In genomic region chr11:79784071-79784470, GRCm38 (mm10) we compare ENCODE assay signal across 12 mouse cellular contexts.
"Had no signal": no experiment of that assay in that cellular context is flagged by ENCODE, and none has a peak within 500 bp of the region (broad histone marks: within the 10 kb centered on the region; RNA-seq: fewer than 3 reads in every experiment).

No protein-coding gene starts in this region.

- DNase-seq: kidney, postnatal 14 days; left cerebral cortex, postnatal 4 days; lung, adult 18-20 months; lung, postnatal 36 days; right cerebral cortex, postnatal 4 days; spleen, adult 18-20 months; thymus, postnatal 4 days had no signal

- H3K9me3 ChIP-seq: kidney, embryonic 15.5 days; limb, embryonic 13.5 days; stomach, embryonic 15.5 days had no signal

- H3K27me3 ChIP-seq: kidney, embryonic 15.5 days; limb, embryonic 13.5 days; stomach, embryonic 15.5 days had no signal

- H3K27ac ChIP-seq: kidney, embryonic 15.5 days; limb, embryonic 13.5 days; liver, embryonic 14.5 days; stomach, embryonic 15.5 days had no signal

- H3K9ac ChIP-seq: kidney, embryonic 15.5 days; limb, embryonic 13.5 days; liver, embryonic 14.5 days; stomach, embryonic 15.5 days had no signal

- H3K4me3 ChIP-seq: kidney, embryonic 15.5 days; limb, embryonic 13.5 days; stomach, embryonic 15.5 days had no signal

- ATAC-seq: midbrain, embryonic 16.5 days had no signal

- H3K36me3 ChIP-seq: kidney, embryonic 15.5 days; limb, embryonic 13.5 days; stomach, embryonic 15.5 days had no signal

- H3K4me2 ChIP-seq: kidney, embryonic 15.5 days; limb, embryonic 13.5 days; stomach, embryonic 15.5 days had no signal
